Comparison of ENCODE assay signal across 10 mouse cellular contexts in the genomic region with DNA sequence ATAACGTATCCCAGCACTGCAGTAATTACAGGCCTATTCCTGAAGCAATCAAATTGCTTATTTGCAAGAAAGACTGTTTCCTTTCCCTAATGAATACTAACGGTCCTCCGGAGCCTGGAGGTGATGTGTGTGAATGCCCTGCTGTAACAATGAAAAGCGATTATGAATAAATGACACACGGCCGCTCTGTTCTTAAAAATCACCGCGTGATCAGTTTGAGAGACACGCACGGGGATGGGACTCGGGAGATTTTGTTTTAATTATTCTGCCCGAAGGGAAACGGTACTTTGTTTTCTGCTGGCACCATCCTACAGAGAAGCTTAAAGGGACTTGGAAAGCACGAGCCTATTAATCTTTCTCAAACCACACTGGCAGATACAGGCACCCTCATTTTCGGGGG. TPM values are rescaled to one million over a fixed set of nuclear protein-coding genes. Genes with fewer than 3 reads are reported as not detected.
DNase-seq lines count a peak whose midpoint lies in the region; ATAC-seq and TF ChIP-seq lines count a peak whose summit lies in the region.
"Had no signal": no experiment of that assay in that cellular context is flagged by ENCODE, and none has a peak within 500 bp of the region (broad histone marks: within the 10 kb centered on the region; RNA-seq: fewer than 3 reads in every experiment).

No protein-coding gene starts in this region.

- no peak overlapping the region for H3K9ac ChIP-seq in lung, embryonic 15.5 days
- peak overlapping the region; percentile 34; the same call in 1 of the 2 replicates for H3K9ac ChIP-seq in forebrain, embryonic 12.5 days
- H3K9ac ChIP-seq in limb, embryonic 13.5 days: no peak overlapping the region
- no peak overlapping the region for H3K9ac ChIP-seq in kidney, embryonic 15.5 days
- H3K9ac ChIP-seq: liver, postnatal 0 days had no signal

- TF ChIP-seq POLR2A in lung, adult 2 months (IDR thresholded peaks at IDR 0.05; ENCODE audit: borderline replicate concordance, extremely low read depth, low read depth, low read length): no peak

- DNase-seq in lung, adult 2 months: no peak
- DNase-seq in retina, embryonic 14.5 days (ENCODE audit: low spot score): peak; percentile 52
- no peak for DNase-seq in layer of hippocampus, postnatal 36 days
- DNase-seq in adrenal gland, postnatal 25 days: no peak
- DNase-seq: kidney, adult 11 months; liver, postnatal 0 days had no signal

- H3K27me3 ChIP-seq in lung, embryonic 15.5 days: no peaks in the 10 kb centered on the region
- no peaks in the 10 kb centered on the region for H3K27me3 ChIP-seq in forebrain, embryonic 12.5 days
- no peaks in the 10 kb centered on the region for H3K27me3 ChIP-seq in limb, embryonic 13.5 days
- no peaks in the 10 kb centered on the region for H3K27me3 ChIP-seq in kidney, embryonic 15.5 days

- 0 out of 2 replicates have a peak overlapping the region, but pooled peaks have one; percentile 3 for H3K4me3 ChIP-seq in lung, embryonic 15.5 days
- H3K4me3 ChIP-seq in lung, adult 2 months (replicated peaks; ENCODE audit: extremely low read depth, low read depth, low read length): no peak overlapping the region
- H3K4me3 ChIP-seq in forebrain, embryonic 12.5 days (replicated peaks): peak overlapping the region; percentile 7; the same call in 1 of the 2 replicates
- H3K4me3 ChIP-seq in limb, embryonic 13.5 days: peak overlapping the region; percentile 8; the same call in 1 of the 2 replicates
- H3K4me3 ChIP-seq in kidney, embryonic 15.5 days (replicated peaks): no peak overlapping the region

- ATAC-seq in lung, embryonic 15.5 days (ENCODE audit: borderline replicate concordance, extremely low read depth, low FRiP score, low TSS enrichment): no peak
- peak; percentile 61 for ATAC-seq in forebrain, embryonic 12.5 days (ENCODE audit: low FRiP score)
- ATAC-seq in limb, embryonic 13.5 days (ENCODE audit: low FRiP score, low read depth): no peak
- no peak for ATAC-seq in kidney, embryonic 15.5 days (replicated peaks; ENCODE audit: low FRiP score)
- ATAC-seq: liver, postnatal 0 days had no signal

- no peak for TF ChIP-seq CTCF in lung, adult 2 months (IDR thresholded peaks at IDR 0.05; ENCODE audit: insufficient read depth, low read length)

- WGBS in lung, embryonic 15.5 days: 31% methylated on average over 15 of the region's 15 CpGs
- WGBS in lung, adult 2 months: 45% methylated on average over 15 of the region's 15 CpGs
- 22% methylated on average over 15 of the region's 15 CpGs for WGBS in forebrain, embryonic 12.5 days
- WGBS in limb, embryonic 13.5 days: 42% methylated on average over 15 of the region's 15 CpGs
- WGBS in kidney, embryonic 15.5 days: 61% methylated on average over 15 of the region's 15 CpGs

- no peaks in the 10 kb centered on the region for H3K36me3 ChIP-seq in lung, embryonic 15.5 days
- H3K36me3 ChIP-seq in forebrain, embryonic 12.5 days (replicated peaks): no peaks in the 10 kb centered on the region
- H3K36me3 ChIP-seq in limb, embryonic 13.5 days: no peaks in the 10 kb centered on the region
- H3K36me3 ChIP-seq in kidney, embryonic 15.5 days: no peaks in the 10 kb centered on the region

- H3K4me2 ChIP-seq in lung, embryonic 15.5 days: peak overlapping the region; percentile 31; the same call in 1 of the 2 replicates
- H3K4me2 ChIP-seq in forebrain, embryonic 12.5 days: peak overlapping the region; percentile 50
- H3K4me2 ChIP-seq in limb, embryonic 13.5 days (replicated peaks): peak overlapping the region; percentile 54
- H3K4me2 ChIP-seq in kidney, embryonic 15.5 days: no peak overlapping the region

- no peak overlapping the region for H3K27ac ChIP-seq in lung, embryonic 15.5 days
- H3K27ac ChIP-seq in forebrain, embryonic 12.5 days: peak overlapping the region; percentile 79
- H3K27ac ChIP-seq in limb, embryonic 13.5 days: no peak overlapping the region
- H3K27ac ChIP-seq in kidney, embryonic 15.5 days: no peak overlapping the region

- H3K4me1 ChIP-seq in lung, embryonic 15.5 days: peaks cover 12% of the 10 kb centered on the region; the same call in 1 of the 2 replicates
- H3K4me1 ChIP-seq in lung, adult 2 months (ENCODE audit: control insufficient read depth, insufficient read depth, low read length): no peaks in the 10 kb centered on the region
- peaks cover 14% of the 10 kb centered on the region for H3K4me1 ChIP-seq in forebrain, embryonic 12.5 days
- 0 out of 2 replicates have a peak, but pooled peaks cover 3% of the 10 kb centered on the region for H3K4me1 ChIP-seq in limb, embryonic 13.5 days
- H3K4me1 ChIP-seq in kidney, embryonic 15.5 days: 0 out of 2 replicates have a peak, but pooled peaks cover 3% of the 10 kb centered on the region

- H3K9me3 ChIP-seq in lung, embryonic 15.5 days: no peaks in the 10 kb centered on the region
- H3K9me3 ChIP-seq in forebrain, embryonic 12.5 days: no peaks in the 10 kb centered on the region
- H3K9me3 ChIP-seq in limb, embryonic 13.5 days: no peaks in the 10 kb centered on the region
- H3K9me3 ChIP-seq in kidney, embryonic 15.5 days (replicated peaks): no peaks in the 10 kb centered on the region

RNA-seq across cellular contexts. Expression of gene Cbr4, which starts 41.2 kb away (rescaled TPM):
- polyA plus RNA-seq in lung, embryonic 15.5 days (2015; fragmentation: Nextera tagmentation; extraction: Ambion mirVana): 28.3 and 31.7 TPM in 2 replicates
- 3.6 and 5.6 TPM in 2 replicates for polyA plus RNA-seq in lung, adult 2 months (2012; rRNA removed)
- polyA plus RNA-seq in forebrain, embryonic 12.5 days (2016; fragmentation: Nextera tagmentation; extraction: Ambion mirVana): 25.1 and 26.8 TPM in 2 replicates
- 30.9 and 31.4 TPM in 2 replicates for polyA plus RNA-seq in limb, embryonic 13.5 days (2015; fragmentation: Nextera tagmentation; extraction: Ambion mirVana)
- 10 to 100 TPM; 24.5 to 27.2 TPM for total RNA-seq in layer of hippocampus, postnatal 36 days (2021)
- 50.8 and 59.9 TPM in 2 replicates for total RNA-seq in adrenal gland, postnatal 25 days (2021)
- polyA plus RNA-seq in kidney, embryonic 15.5 days (2015; fragmentation: Nextera tagmentation; extraction: Ambion mirVana): 31.1 and 35.2 TPM in 2 replicates

Comparison
In these comparisons a context has a peak if more than half of its experiments do, and no peak if none do; other contexts are left out.
1. H3K4me3 ChIP-seq: peak in lung, embryonic 15.5 days (single experiment), forebrain, embryonic 12.5 days (single experiment) and limb, embryonic 13.5 days (single experiment); none in lung, adult 2 months (single experiment) and kidney, embryonic 15.5 days (single experiment).